Mouse (Mus musculus) neural tube, embryonic 11.5 days (tissue): ENCODE measurements around the gene Ubac1. TPM values are rescaled to one million over a fixed set of nuclear protein-coding genes. Genes with fewer than 3 reads are reported as not detected.

Experiments used
- ATAC-seq: fragments of 200-750 bp; cut with Nextera tagmentation; 2 replicates; pipeline ENCODE4 v1.8.0; 2017; ENCODE audit warnings: moderate number of reproducible peaks, mild to moderate bottlenecking, moderate TSS enrichment, moderate library complexity; ENCODE audit not compliant: insufficient read depth, low FRiP score, low TSS enrichment
- DNase-seq: peaks from one replicate; pipeline ENCODE4 v3.0.0-alpha.2; 2015; ENCODE audit warnings: low spot score
- H3K27ac ChIP-seq: fragments of 300-500 bp; sonication (generic); 2 replicates; pipeline ENCODE4 v1.5.1; 2014; ENCODE audit warnings: low read depth, mild to moderate bottlenecking, low read length
- H3K27me3 ChIP-seq: fragments of 300-500 bp; sonication (generic); 2 replicates; pipeline ENCODE4 v1.6.1; 2014; ENCODE audit warnings: mild to moderate bottlenecking, low read length, mixed read lengths; ENCODE audit not compliant: control insufficient read depth, insufficient read depth
- H3K36me3 ChIP-seq: fragments of 300-500 bp; sonication (generic); 2 replicates; pipeline ENCODE4 v1.6.1; 2014; ENCODE audit warnings: mild to moderate bottlenecking, low read length, moderate library complexity, mixed read lengths; ENCODE audit not compliant: control insufficient read depth, insufficient read depth
- H3K4me1 ChIP-seq: fragments of 300-500 bp; sonication (generic); 2 replicates; pipeline ENCODE4 v1.6.1; 2014; ENCODE audit warnings: low read length, mixed read lengths; ENCODE audit not compliant: control insufficient read depth, insufficient read depth
- H3K4me2 ChIP-seq: fragments of 300-500 bp; sonication (generic); 2 replicates; pipeline ENCODE4 v1.6.1; 2014; ENCODE audit warnings: low read depth, mild to moderate bottlenecking, moderate library complexity
- H3K4me3 ChIP-seq: fragments of 300-500 bp; sonication (generic); 2 replicates; pipeline ENCODE4 v1.5.1; 2014; ENCODE audit warnings: low read depth, low read length
- H3K9ac ChIP-seq: fragments of 300-500 bp; sonication (generic); 2 replicates; pipeline ENCODE4 v1.6.1; 2014; ENCODE audit warnings: mild to moderate bottlenecking, low read length
- H3K9me3 ChIP-seq: fragments of 300-500 bp; sonication (generic); 2 replicates; pipeline ENCODE4 v1.6.1; 2016; ENCODE audit warnings: low read length; ENCODE audit not compliant: control insufficient read depth
- WGBS: fragments of 180-500 bp; shearing (Covaris S2); extraction: QIAGEN DNeasy Blood & Tissue Kit; methylation state at CpG from one replicate; pipeline ENCODE4 v1.1.7; 2014; 5-methylcytosine and 5-hydroxymethylcytosine counted together
- polyA plus RNA-seq: library from polyadenylated mRNA; unstranded; fragments of >200 nt; fragmentation: Nextera tagmentation; extraction: Ambion mirVana; gene quantifications from 2 replicates; pipeline ENCODE4 v1.2.1, GENCODE M21; 2014

Ubac1 gene
- polyA plus RNA-seq, 1 experiment from 2014 or later: 114 TPM

- 71% methylated on average over 6 of the region's 6 CpGs for WGBS
- H3K9ac ChIP-seq: no peak overlapping the region
- DNase-seq: no peak
- no peak overlapping the region for H3K4me3 ChIP-seq
- no peaks in the 10 kb centered on the region for H3K9me3 ChIP-seq
- no peak overlapping the region for H3K27ac ChIP-seq
- H3K36me3 ChIP-seq: no peaks in the 10 kb centered on the region
- H3K27me3 ChIP-seq: peaks cover 2% of the 10 kb centered on the region; the same call in 1 of the 2 replicates
- no peaks in the 10 kb centered on the region for H3K4me1 ChIP-seq
- no peak overlapping the region for H3K4me2 ChIP-seq
- ATAC-seq: no peak
These were observed 15.8 kb upstream of the Ubac1 start for GRCm38 (mm10) chr2:26037386-26037785.

GRCm38 (mm10) chr2:26034344-26035050 lies 12.9 kb upstream of the Ubac1 start:
- no peak overlapping the region for H3K9ac ChIP-seq
- no peak for ATAC-seq
- H3K9me3 ChIP-seq: no peaks in the 10 kb centered on the region
- H3K4me2 ChIP-seq: no peak overlapping the region
- 86% methylated on average over 15 of the region's 15 CpGs for WGBS
- H3K36me3 ChIP-seq: no peaks in the 10 kb centered on the region
- H3K27me3 ChIP-seq: no peaks in the 10 kb centered on the region
- no peak for DNase-seq
- H3K4me3 ChIP-seq: no peak overlapping the region
- no peak overlapping the region for H3K27ac ChIP-seq
- no peaks in the 10 kb centered on the region for H3K4me1 ChIP-seq

GRCm38 (mm10) chr2:26030288-26030687 lies 8.7 kb upstream of the Ubac1 start:
- H3K4me1 ChIP-seq: no peaks in the 10 kb centered on the region
- no peak overlapping the region for H3K4me3 ChIP-seq
- H3K27ac ChIP-seq: no peak overlapping the region
- no peaks in the 10 kb centered on the region for H3K36me3 ChIP-seq
- no peak overlapping the region for H3K4me2 ChIP-seq
- ATAC-seq (no peak), DNase-seq (no peak)
- H3K9me3 ChIP-seq: no peaks in the 10 kb centered on the region
- 49% methylated on average over 3 of the region's 3 CpGs for WGBS
- no peaks in the 10 kb centered on the region for H3K27me3 ChIP-seq
- no peak overlapping the region for H3K9ac ChIP-seq

- H3K27me3 ChIP-seq: no peaks in the 10 kb centered on the region
- no peak overlapping the region for H3K9ac ChIP-seq
- H3K27ac ChIP-seq: no peak overlapping the region
- peaks cover 10% of the 10 kb centered on the region for H3K4me1 ChIP-seq
- no peak overlapping the region for H3K4me2 ChIP-seq
- DNase-seq (no peak), ATAC-seq (no peak)
- no peaks in the 10 kb centered on the region for H3K9me3 ChIP-seq
- H3K36me3 ChIP-seq: no peaks in the 10 kb centered on the region
- H3K4me3 ChIP-seq: no peak overlapping the region
- 33% methylated on average over 4 of the region's 4 CpGs for WGBS
These were observed 2.9 kb upstream of the Ubac1 start for GRCm38 (mm10) chr2:26024138-26025075.

- 88% methylated on average over 1 of the region's 1 CpGs for WGBS
- no peak for ATAC-seq
These were observed 1.1 kb upstream of the Ubac1 start for GRCm38 (mm10) chr2:26022626-26023025.

DNA sequence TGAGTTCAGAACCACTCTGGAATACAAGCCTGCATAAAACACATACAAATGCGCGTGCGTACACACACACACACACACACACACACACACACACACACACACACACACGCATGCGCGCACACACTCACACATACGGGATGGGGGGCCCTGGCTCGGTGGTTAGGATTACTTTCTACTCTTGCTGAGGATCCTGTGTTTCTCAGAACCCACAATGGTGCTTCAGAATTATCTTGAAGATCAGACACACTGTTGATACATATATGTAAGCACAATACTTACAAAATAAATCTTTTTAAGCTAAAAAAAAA lies 665 bp upstream of the Ubac1 start:
- Histone ChIP-seq H3K27me3 (no peaks in the 10 kb centered on the region), H3K4me1 (peaks cover 10% of the 10 kb centered on the region), H3K27ac (no peak overlapping the region), H3K4me3 (peak overlapping the region; percentile 6; the same call in 1 of the 2 replicates), H3K9me3 (no peaks in the 10 kb centered on the region), H3K36me3 (no peaks in the 10 kb centered on the region), H3K9ac (no peak overlapping the region), H3K4me2 (peak overlapping the region; percentile 58)
- peak; percentile 28; the same call in 1 of the 2 replicates for ATAC-seq
- 87% methylated on average over 8 of the region's 8 CpGs for WGBS
- DNase-seq: no peak

More at GRCm38 (mm10) chr2:26022626-26023025, 1.1 kb upstream of the Ubac1 start:
- no peak for DNase-seq
- no peak overlapping the region for H3K4me2 ChIP-seq
- no peaks in the 10 kb centered on the region for H3K36me3 ChIP-seq
- H3K27me3 ChIP-seq: no peaks in the 10 kb centered on the region
- no peak overlapping the region for H3K9ac ChIP-seq
- no peak overlapping the region for H3K4me3 ChIP-seq
- no peak overlapping the region for H3K27ac ChIP-seq
- peaks cover 10% of the 10 kb centered on the region for H3K4me1 ChIP-seq
- no peaks in the 10 kb centered on the region for H3K9me3 ChIP-seq

- H3K9ac ChIP-seq: peak overlapping the region; percentile 52
- H3K4me2 ChIP-seq: peak overlapping the region; percentile 58
- DNase-seq (peak; percentile 46), ATAC-seq (no peak; the same call in 1 of the 2 replicates)
- H3K4me1 ChIP-seq: peaks cover 10% of the 10 kb centered on the region
- H3K27ac ChIP-seq: peak overlapping the region; percentile 70; the same call in 1 of the 2 replicates
- no peaks in the 10 kb centered on the region for H3K27me3 ChIP-seq
- no peaks in the 10 kb centered on the region for H3K9me3 ChIP-seq
- whole genome bisulfite sequencing: 3% methylated on average over 38 of the region's 38 CpGs
- peak overlapping the region; percentile 79 for H3K4me3 ChIP-seq
- H3K36me3 ChIP-seq: no peaks in the 10 kb centered on the region
These were observed 610 bp downstream of the Ubac1 start for GRCm38 (mm10) chr2:26020714-26021560.

DNA sequence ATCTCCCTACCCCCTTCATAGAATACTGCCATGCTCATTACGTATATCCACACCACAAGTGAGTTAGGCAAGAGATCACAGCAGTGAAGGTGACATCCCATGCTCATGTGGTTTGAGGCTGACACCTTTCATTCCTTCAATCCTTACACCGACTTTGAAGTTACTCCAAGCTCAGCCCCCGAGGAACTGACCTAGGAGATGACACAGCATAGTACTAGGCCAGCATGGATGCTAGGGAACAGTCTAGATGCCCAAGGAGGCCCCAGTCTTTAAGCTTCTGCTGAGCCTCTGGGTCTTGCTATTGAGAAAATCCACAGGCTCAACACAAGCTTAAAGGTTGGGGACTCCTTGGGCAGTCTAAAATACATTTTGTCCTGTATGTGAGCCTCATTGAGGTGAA lies 1.6 kb downstream of the Ubac1 start:
- Histone ChIP-seq H3K4me1 (peaks cover 10% of the 10 kb centered on the region), H3K4me3 (no peak overlapping the region; the same call in 1 of the 2 replicates), H3K9me3 (no peaks in the 10 kb centered on the region), H3K27me3 (no peaks in the 10 kb centered on the region), H3K36me3 (no peaks in the 10 kb centered on the region), H3K27ac (no peak overlapping the region), H3K4me2 (no peak overlapping the region; the same call in 1 of the 2 replicates), H3K9ac (no peak overlapping the region; the same call in 1 of the 2 replicates)
- 84% methylated on average over 3 of the region's 3 CpGs for WGBS
- no peak for ATAC-seq
- DNase-seq: no peak
